Mouse (Mus musculus): ENCODE measurements at regions not wholly inside any gene's neighbourhood (a gene's known extent, or its start where the extent isn't known, plus 50 kb on each side); places are given as distances from the start of the nearest gene placed in this dataset.

- no peak for TF ChIP-seq EP300 (IDR thresholded peaks at IDR 0.05; ENCODE audit: low read depth)
- TF ChIP-seq CTCF (IDR thresholded peaks at IDR 0.05; ENCODE audit: low read depth): no peak
- Histone ChIP-seq H3K36me3 (replicated peaks; ENCODE audit: control insufficient read depth, insufficient read depth, low read depth) (no peaks in the 10 kb centered on the region), H3K4me2 (ENCODE audit: low read depth) (no peak overlapping the region), H3K9me3 (ENCODE audit: control insufficient read depth, low read length) (no peaks in the 10 kb centered on the region), H3K4me1 (replicated peaks; ENCODE audit: control insufficient read depth in 2 of 2, insufficient read depth in 2 of 2, low read length in 1 of 2) (no peaks in the 10 kb centered on the region), H3K9ac (replicated peaks) (no peak overlapping the region), H3K4me3 (ENCODE audit: insufficient read depth in 1 of 2, low read depth in 2 of 2, low read length in 2 of 2) (no peak overlapping the region), H3K27me3 (ENCODE audit: control insufficient read depth, insufficient read depth, low read length) (no peaks in the 10 kb centered on the region), H3K27ac (no peak overlapping the region)
- 49% methylated on average over 10 of the region's 10 CpGs for WGBS (ENCODE audit: insufficient replicate concordance)
- ATAC-seq (ENCODE audit: insufficient read depth) (no peak), DNase-seq (ENCODE audit: low read depth in 3 of 3, low spot score in 3 of 3) (no peak)
These were observed 74.0 kb upstream of the Rbfox1 start for GRCm38 (mm10) chr16:5810986-5811653.

- Histone ChIP-seq H3K9ac (replicated peaks) (no peak overlapping the region), H3K4me3 (ENCODE audit: insufficient read depth in 1 of 2, low read depth in 2 of 2, low read length in 2 of 2) (no peak overlapping the region), H3K36me3 (replicated peaks; ENCODE audit: control insufficient read depth, insufficient read depth, low read depth) (no peaks in the 10 kb centered on the region), H3K4me1 (replicated peaks; ENCODE audit: control insufficient read depth in 2 of 2, insufficient read depth in 2 of 2, low read length in 1 of 2) (no peaks in the 10 kb centered on the region), H3K9me3 (ENCODE audit: control insufficient read depth, low read length) (no peaks in the 10 kb centered on the region), H3K27me3 (ENCODE audit: control insufficient read depth, insufficient read depth, low read length) (no peaks in the 10 kb centered on the region), H3K27ac (no peak overlapping the region), H3K4me2 (ENCODE audit: low read depth) (no peak overlapping the region)
- no peak for TF ChIP-seq EP300 (IDR thresholded peaks at IDR 0.05; ENCODE audit: low read depth)
- no peak for TF ChIP-seq CTCF (IDR thresholded peaks at IDR 0.05; ENCODE audit: low read depth)
- no peak for DNase-seq (ENCODE audit: low read depth in 3 of 3, low spot score in 3 of 3)
- ATAC-seq (ENCODE audit: insufficient read depth): no peak
- WGBS (ENCODE audit: insufficient replicate concordance): 44% methylated on average over 7 of the region's 7 CpGs
These were observed 87.0 kb upstream of the Rbfox1 start for GRCm38 (mm10) chr16:5798188-5798587.

GRCm38 (mm10) chr16:5792216-5792615, 92.9 kb upstream of the Rbfox1 start:
- H3K4me2 ChIP-seq (ENCODE audit: low read depth): no peak overlapping the region

GRCm38 (mm10) chr16:5790161-5790560, 95.0 kb upstream of the Rbfox1 start:
- H3K27ac ChIP-seq: no peak overlapping the region
- TF ChIP-seq EP300 (IDR thresholded peaks at IDR 0.05; ENCODE audit: low read depth) (no peak), CTCF (IDR thresholded peaks at IDR 0.05; ENCODE audit: low read depth) (no peak)
- H3K4me1 ChIP-seq (replicated peaks; ENCODE audit: control insufficient read depth in 2 of 2, insufficient read depth in 2 of 2, low read length in 1 of 2): no peaks in the 10 kb centered on the region
- H3K9ac ChIP-seq (replicated peaks): no peak overlapping the region
- no peak overlapping the region for H3K4me2 ChIP-seq (ENCODE audit: low read depth)
- no peaks in the 10 kb centered on the region for H3K36me3 ChIP-seq (replicated peaks; ENCODE audit: control insufficient read depth, insufficient read depth, low read depth)
- 55% methylated on average over 3 of the region's 3 CpGs for WGBS (ENCODE audit: insufficient replicate concordance)
- ATAC-seq (ENCODE audit: insufficient read depth) (no peak), DNase-seq (ENCODE audit: low read depth in 3 of 3, low spot score in 3 of 3) (no peak)
- H3K4me3 ChIP-seq (ENCODE audit: insufficient read depth in 1 of 2, low read depth in 2 of 2, low read length in 2 of 2): no peak overlapping the region
- no peaks in the 10 kb centered on the region for H3K27me3 ChIP-seq (ENCODE audit: control insufficient read depth, insufficient read depth, low read length)
- H3K9me3 ChIP-seq (ENCODE audit: control insufficient read depth, low read length): no peaks in the 10 kb centered on the region

More at GRCm38 (mm10) chr16:5792216-5792615, 92.9 kb upstream of the Rbfox1 start:
- Histone ChIP-seq H3K4me3 (ENCODE audit: insufficient read depth in 1 of 2, low read depth in 2 of 2, low read length in 2 of 2) (no peak overlapping the region), H3K4me1 (replicated peaks; ENCODE audit: control insufficient read depth in 2 of 2, insufficient read depth in 2 of 2, low read length in 1 of 2) (no peaks in the 10 kb centered on the region), H3K9ac (replicated peaks) (no peak overlapping the region), H3K27ac (no peak overlapping the region), H3K27me3 (ENCODE audit: control insufficient read depth, insufficient read depth, low read length) (no peaks in the 10 kb centered on the region), H3K36me3 (replicated peaks; ENCODE audit: control insufficient read depth, insufficient read depth, low read depth) (no peaks in the 10 kb centered on the region), H3K9me3 (ENCODE audit: control insufficient read depth, low read length) (no peaks in the 10 kb centered on the region)
- TF ChIP-seq EP300 (IDR thresholded peaks at IDR 0.05; ENCODE audit: low read depth) (no peak), CTCF (IDR thresholded peaks at IDR 0.05; ENCODE audit: low read depth) (no peak)
- no peak for DNase-seq (ENCODE audit: low read depth in 3 of 3, low spot score in 3 of 3)
- WGBS (ENCODE audit: insufficient replicate concordance): 18% methylated on average over 1 of the region's 1 CpGs
- no peak for ATAC-seq (ENCODE audit: insufficient read depth)

- no peaks in the 10 kb centered on the region for H3K27me3 ChIP-seq (ENCODE audit: control insufficient read depth, insufficient read depth, low read length)
- no peaks in the 10 kb centered on the region for H3K4me1 ChIP-seq (replicated peaks; ENCODE audit: control insufficient read depth in 2 of 2, insufficient read depth in 2 of 2, low read length in 1 of 2)
- H3K27ac ChIP-seq: no peak overlapping the region
- H3K4me3 ChIP-seq (ENCODE audit: insufficient read depth in 1 of 2, low read depth in 2 of 2, low read length in 2 of 2): no peak overlapping the region
- TF ChIP-seq CTCF (IDR thresholded peaks at IDR 0.05; ENCODE audit: low read depth): no peak
- no peak for TF ChIP-seq EP300 (IDR thresholded peaks at IDR 0.05; ENCODE audit: low read depth)
- ATAC-seq (ENCODE audit: insufficient read depth) (no peak), DNase-seq (ENCODE audit: low read depth in 3 of 3, low spot score in 3 of 3) (no peak)
- no peaks in the 10 kb centered on the region for H3K36me3 ChIP-seq (replicated peaks; ENCODE audit: control insufficient read depth, insufficient read depth, low read depth)
- H3K9me3 ChIP-seq (ENCODE audit: control insufficient read depth, low read length): no peaks in the 10 kb centered on the region
- H3K9ac ChIP-seq (replicated peaks): no peak overlapping the region
- no peak overlapping the region for H3K4me2 ChIP-seq (ENCODE audit: low read depth)
These were observed 97.9 kb upstream of the Rbfox1 start for GRCm38 (mm10) chr16:5787206-5787605.

Measured in liver, embryonic 14.5 days (tissue).